ENCODE assay signal across 32 mouse cellular contexts in the genomic region with DNA sequence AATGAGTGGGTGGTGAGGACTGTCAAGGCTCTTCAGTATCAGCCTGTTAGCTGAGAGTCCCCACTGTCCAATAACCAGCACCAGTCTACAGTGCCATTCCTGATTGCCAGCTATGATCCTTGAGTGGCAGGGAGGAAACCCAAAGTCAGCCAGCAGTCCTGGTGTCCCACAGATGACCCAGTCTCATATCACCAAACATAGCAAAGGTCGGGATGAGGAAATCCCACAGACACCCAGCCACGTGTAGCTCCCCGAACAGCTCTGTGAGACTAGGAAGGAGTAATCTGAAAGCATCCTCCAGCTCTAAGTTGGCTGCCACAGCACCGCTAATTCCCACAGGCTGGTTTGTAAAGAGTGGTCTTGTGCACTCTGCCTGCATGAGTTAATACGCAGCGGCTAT. TPM values are rescaled to one million over a fixed set of nuclear protein-coding genes. Genes with fewer than 3 reads are reported as not detected.
"Had no signal": no experiment of that assay in that cellular context is flagged by ENCODE, and none has a peak within 500 bp of the region (broad histone marks: within the 10 kb centered on the region; RNA-seq: fewer than 3 reads in every experiment).

No protein-coding gene starts in this region.

- H3K4me2 ChIP-seq: limb, embryonic 12.5 days; limb, embryonic 13.5 days; limb, embryonic 15.5 days; liver, embryonic 13.5 days; liver, embryonic 15.5 days; lung, embryonic 14.5 days; lung, embryonic 15.5 days; midbrain, embryonic 11.5 days; midbrain, embryonic 12.5 days; midbrain, embryonic 13.5 days; midbrain, embryonic 15.5 days; neural tube, embryonic 12.5 days had no signal

- H3K4me1 ChIP-seq: limb, embryonic 10.5 days had no signal

- H3K4me3 ChIP-seq: left cerebral cortex, adult 2 months; limb, embryonic 10.5 days; limb, embryonic 12.5 days; limb, embryonic 13.5 days; limb, embryonic 15.5 days; liver, embryonic 13.5 days; liver, embryonic 15.5 days; lung, embryonic 15.5 days; megakaryocyte, embryonic 14.5 days; midbrain, embryonic 10.5 days; midbrain, embryonic 12.5 days; midbrain, embryonic 13.5 days; midbrain, embryonic 15.5 days; myocyte; neural tube, embryonic 12.5 days had no signal

- H3K9ac ChIP-seq: limb, embryonic 12.5 days; limb, embryonic 13.5 days; limb, embryonic 15.5 days; liver, embryonic 13.5 days; liver, embryonic 14.5 days; liver, embryonic 15.5 days; lung, embryonic 14.5 days; lung, embryonic 15.5 days; midbrain, embryonic 12.5 days; midbrain, embryonic 13.5 days; midbrain, embryonic 15.5 days; neural tube, embryonic 12.5 days had no signal

- H3K27me3 ChIP-seq: limb, embryonic 12.5 days; limb, embryonic 13.5 days; limb, embryonic 15.5 days; liver, embryonic 13.5 days; liver, embryonic 15.5 days; lung, embryonic 15.5 days; midbrain, embryonic 12.5 days; midbrain, embryonic 13.5 days; midbrain, embryonic 15.5 days; neural tube, embryonic 12.5 days had no signal

- ATAC-seq: lung, postnatal 0 days; midbrain, embryonic 13.5 days; midbrain, embryonic 15.5 days; midbrain, embryonic 16.5 days had no signal

- H3K27ac ChIP-seq: left cerebral cortex, adult 2 months; limb, embryonic 10.5 days; limb, embryonic 12.5 days; limb, embryonic 13.5 days; limb, embryonic 15.5 days; liver, embryonic 13.5 days; liver, embryonic 14.5 days; liver, embryonic 15.5 days; lung, embryonic 15.5 days; macrophage; midbrain, embryonic 10.5 days; midbrain, embryonic 12.5 days; midbrain, embryonic 13.5 days; midbrain, embryonic 15.5 days; neural tube, embryonic 12.5 days had no signal

- DNase-seq: layer of hippocampus, postnatal 36 days; left cerebral cortex, postnatal 4 days; liver, embryonic 13.5 days; lung, adult 18-20 months; lung, adult 2 months; lung, embryonic 14.5 days; lung, postnatal 10 days; lung, postnatal 14 days; lung, postnatal 36 days; lung, postnatal 4 days; midbrain, embryonic 14.5 days had no signal

- H3K36me3 ChIP-seq: limb, embryonic 10.5 days; limb, embryonic 12.5 days; limb, embryonic 13.5 days; limb, embryonic 15.5 days; liver, embryonic 13.5 days; liver, embryonic 15.5 days; lung, embryonic 15.5 days; midbrain, embryonic 10.5 days; midbrain, embryonic 12.5 days; midbrain, embryonic 15.5 days; neural tube, embryonic 12.5 days had no signal

- H3K9me3 ChIP-seq: limb, embryonic 10.5 days; limb, embryonic 12.5 days; limb, embryonic 13.5 days; limb, embryonic 15.5 days; liver, embryonic 13.5 days; liver, embryonic 15.5 days; lung, embryonic 15.5 days; midbrain, embryonic 10.5 days; midbrain, embryonic 12.5 days; midbrain, embryonic 13.5 days; midbrain, embryonic 15.5 days; neural tube, embryonic 12.5 days had no signal

RNA-seq across cellular contexts. Expression of gene Smpd3, which starts 33.5 kb away (rescaled TPM):
- total RNA-seq: megakaryocyte progenitor cell, adult 5-6 weeks; megakaryocyte-erythroid progenitor cell, adult 5-6 weeks had no signal
